ENCODE assay signal across 20 mouse cellular contexts in the genomic region with DNA sequence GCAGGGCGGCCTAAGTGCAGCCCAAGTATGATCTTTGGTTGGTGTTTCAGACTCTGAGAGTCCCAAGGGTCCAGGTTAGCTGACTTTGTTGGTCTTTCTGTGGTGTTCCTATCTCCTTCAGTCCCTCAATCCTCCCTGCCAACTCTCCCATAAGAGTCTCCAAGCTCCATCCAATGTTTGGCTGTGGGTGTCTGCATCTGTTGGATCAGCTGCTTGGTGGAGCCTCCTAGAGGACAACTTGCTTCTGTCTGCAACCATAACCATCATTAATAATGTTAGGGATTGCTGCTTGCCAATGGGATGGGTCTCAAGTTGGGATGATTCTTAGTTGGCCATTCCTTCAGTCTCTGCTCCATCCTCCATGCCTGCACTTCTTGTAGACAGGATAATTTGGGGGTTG.
"Had no signal": no experiment of that assay in that cellular context is flagged by ENCODE, and none has a peak within 500 bp of the region (broad histone marks: within the 10 kb centered on the region; RNA-seq: fewer than 3 reads in every experiment).

No protein-coding gene starts in this region.

- H3K4me2 ChIP-seq: limb, embryonic 13.5 days; liver, embryonic 12.5 days; liver, embryonic 15.5 days; midbrain, embryonic 12.5 days; midbrain, embryonic 15.5 days; neural tube, embryonic 12.5 days; neural tube, embryonic 15.5 days had no signal

- DNase-seq: kidney, adult 11 months; kidney, adult 9 months; kidney, postnatal 14 days; kidney, postnatal 4 days; liver; lung, adult 2 months; lung, postnatal 10 days; right cerebral cortex, adult 18-20 months; right cerebral cortex, postnatal 14 days; right cerebral cortex, postnatal 4 days; thymus, postnatal 25 days had no signal

- H3K4me1 ChIP-seq: limb, embryonic 10.5 days; limb, embryonic 13.5 days; liver, embryonic 12.5 days; liver, embryonic 15.5 days; midbrain, embryonic 12.5 days; midbrain, embryonic 15.5 days; neural tube, embryonic 12.5 days; neural tube, embryonic 15.5 days had no signal

- H3K27ac ChIP-seq: limb, embryonic 10.5 days; limb, embryonic 13.5 days; liver, embryonic 12.5 days; liver, embryonic 15.5 days; macrophage; midbrain, embryonic 12.5 days; midbrain, embryonic 15.5 days; neural tube, embryonic 12.5 days; neural tube, embryonic 15.5 days had no signal

- H3K27me3 ChIP-seq: limb, embryonic 13.5 days; liver, embryonic 12.5 days; liver, embryonic 15.5 days; midbrain, embryonic 12.5 days; midbrain, embryonic 15.5 days; neural tube, embryonic 12.5 days; neural tube, embryonic 15.5 days had no signal

- H3K9ac ChIP-seq: limb, embryonic 13.5 days; liver, embryonic 12.5 days; liver, embryonic 15.5 days; midbrain, embryonic 12.5 days; midbrain, embryonic 15.5 days; neural tube, embryonic 12.5 days; neural tube, embryonic 15.5 days had no signal

- H3K36me3 ChIP-seq: limb, embryonic 10.5 days; limb, embryonic 13.5 days; liver, embryonic 12.5 days; liver, embryonic 15.5 days; midbrain, embryonic 12.5 days; midbrain, embryonic 15.5 days; neural tube, embryonic 12.5 days; neural tube, embryonic 15.5 days had no signal

- ATAC-seq: liver, embryonic 12.5 days; midbrain, embryonic 15.5 days had no signal

- H3K4me3 ChIP-seq: limb, embryonic 10.5 days; limb, embryonic 13.5 days; liver, embryonic 12.5 days; liver, embryonic 15.5 days; midbrain, embryonic 12.5 days; midbrain, embryonic 15.5 days; neural tube, embryonic 12.5 days; neural tube, embryonic 15.5 days had no signal

- H3K9me3 ChIP-seq: limb, embryonic 10.5 days; limb, embryonic 13.5 days; liver, embryonic 12.5 days; liver, embryonic 15.5 days; midbrain, embryonic 12.5 days; midbrain, embryonic 15.5 days; neural tube, embryonic 12.5 days; neural tube, embryonic 15.5 days had no signal
